Mouse (Mus musculus) embryonic facial prominence, embryonic 11.5 days (tissue): ENCODE measurements around the gene Tmem95. TPM values are rescaled to one million over a fixed set of nuclear protein-coding genes. Genes with fewer than 3 reads are reported as not detected.

ENCODE experiments used
- ATAC-seq: fragments of 200-750 bp; cut with Nextera tagmentation; replicated peaks from 2 replicates; pipeline ENCODE4 v1.8.0; 2017; ENCODE audit warnings: low read depth; ENCODE audit not compliant: insufficient number of reproducible peaks, low FRiP score, low TSS enrichment
- DNase-seq: peaks from one replicate; pipeline ENCODE4 v3.0.0-alpha.2; 2015; ENCODE audit warnings: low spot score
- H3K27ac ChIP-seq: fragments of 300-500 bp; sonication (generic); replicated peaks from 2 replicates; pipeline ENCODE4 v1.5.1; 2014; ENCODE audit warnings: mild to moderate bottlenecking, low read depth, low read length, control low read depth
- H3K27me3 ChIP-seq: fragments of 300-500 bp; sonication (generic); 2 replicates; pipeline ENCODE4 v1.6.1; 2014; ENCODE audit warnings: mild to moderate bottlenecking, low read length, moderate library complexity, mixed read lengths; ENCODE audit not compliant: control insufficient read depth, insufficient read depth
- H3K36me3 ChIP-seq: fragments of 300-500 bp; sonication (generic); replicated peaks from 2 replicates; pipeline ENCODE4 v1.6.1; 2014; ENCODE audit warnings: low read depth, mild to moderate bottlenecking, low read length, moderate library complexity, mixed read lengths; ENCODE audit not compliant: control insufficient read depth, insufficient read depth
- H3K4me1 ChIP-seq: fragments of 300-500 bp; sonication (generic); 2 replicates; pipeline ENCODE4 v1.6.1; 2014; ENCODE audit warnings: low read length, mixed read lengths; ENCODE audit not compliant: control insufficient read depth, insufficient read depth
- H3K4me2 ChIP-seq: fragments of 300-500 bp; sonication (generic); 2 replicates; pipeline ENCODE4 v1.6.1; 2014; ENCODE audit warnings: low read depth, mild to moderate bottlenecking, control low read depth, low read length, moderate library complexity
- H3K4me3 ChIP-seq: fragments of 300-500 bp; sonication (generic); 2 replicates; pipeline ENCODE4 v1.5.1; 2014; ENCODE audit warnings: low read depth, low read length, control low read depth
- H3K9ac ChIP-seq: fragments of 300-500 bp; sonication (generic); replicated peaks from 2 replicates; pipeline ENCODE4 v1.6.1; 2014; ENCODE audit warnings: mild to moderate bottlenecking, control low read depth, low read length
- H3K9me3 ChIP-seq: fragments of 300-500 bp; sonication (generic); replicated peaks from 2 replicates; pipeline ENCODE4 v1.6.1; 2016; ENCODE audit warnings: mild to moderate bottlenecking, low read length, inconsistent platforms, mixed read lengths; ENCODE audit not compliant: control insufficient read depth
- WGBS: fragments of 180-500 bp; shearing (Covaris S2); extraction: QIAGEN DNeasy Blood & Tissue Kit; methylation state at CpG from one replicate; pipeline ENCODE4 v1.1.7; 2014; 5-methylcytosine and 5-hydroxymethylcytosine counted together
- polyA plus RNA-seq: library from polyadenylated mRNA; unstranded; fragments of >200 nt; fragmentation: Nextera tagmentation; extraction: Ambion mirVana; gene quantifications from 2 replicates; pipeline ENCODE4 v1.2.1, GENCODE M21; 2014

Gene Tmem95
- polyA plus RNA-seq, 1 experiment from 2014 or later: not detected

DNA sequence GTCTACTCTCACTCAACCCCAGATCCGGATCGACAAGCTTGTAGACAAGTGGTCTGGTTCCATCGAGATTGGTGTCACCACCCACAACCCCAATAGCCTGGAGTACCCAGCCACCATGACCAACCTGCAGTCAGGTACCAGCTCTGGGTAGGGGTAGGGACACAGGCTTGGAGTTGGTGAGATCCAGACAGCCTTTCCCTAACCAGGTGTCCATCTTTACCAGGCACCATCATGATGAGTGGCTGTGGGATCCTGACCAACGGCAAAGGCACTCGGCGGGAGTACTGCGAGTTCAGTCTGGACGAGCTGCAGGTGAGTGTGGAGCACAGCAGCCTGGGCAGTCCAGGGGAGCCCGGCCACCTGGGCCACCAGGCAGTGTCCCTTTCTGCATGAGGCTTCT, 26.5 kb upstream of the Tmem95 start:
- DNase-seq (no peak), ATAC-seq (no peak)
- H3K4me1 ChIP-seq: peaks cover 4% of the 10 kb centered on the region; the same call in 1 of the 2 replicates
- no peaks in the 10 kb centered on the region for H3K27me3 ChIP-seq
- WGBS: 96% methylated on average over 9 of the region's 9 CpGs
- no peaks in the 10 kb centered on the region for H3K9me3 ChIP-seq
- no peak overlapping the region for H3K4me3 ChIP-seq
- H3K36me3 ChIP-seq: peaks cover 33% of the 10 kb centered on the region
- H3K27ac ChIP-seq: no peak overlapping the region
- no peak overlapping the region for H3K4me2 ChIP-seq
- H3K9ac ChIP-seq: no peak overlapping the region

DNA sequence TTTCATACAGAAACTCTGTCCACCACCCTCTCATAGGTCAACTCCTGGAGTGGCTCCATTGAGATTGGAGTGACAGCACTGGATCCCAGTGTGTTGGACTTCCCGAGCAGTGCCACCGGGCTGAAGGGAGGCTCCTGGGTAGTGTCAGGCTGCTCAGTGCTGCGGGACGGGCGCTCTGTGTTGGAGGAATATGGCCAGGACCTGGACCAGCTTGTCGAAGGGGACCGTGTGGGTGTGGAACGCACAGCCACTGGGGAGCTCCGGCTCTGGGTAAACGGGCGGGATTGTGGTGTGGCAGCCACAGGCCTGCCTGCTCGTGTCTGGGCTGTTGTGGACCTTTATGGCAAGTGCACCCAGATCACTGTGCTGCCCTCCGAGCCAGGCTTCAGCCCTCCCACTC, 25.2 kb upstream of the Tmem95 start:
- Histone ChIP-seq H3K4me3 (peak overlapping the region; percentile 92), H3K4me2 (peak overlapping the region; percentile 95; the same call in 1 of the 2 replicates), H3K4me1 (peaks cover 4% of the 10 kb centered on the region; the same call in 1 of the 2 replicates), H3K27me3 (no peaks in the 10 kb centered on the region), H3K36me3 (peaks cover 28% of the 10 kb centered on the region), H3K9ac (no peak overlapping the region; the same call in 1 of the 2 replicates), H3K27ac (no peak overlapping the region), H3K9me3 (no peaks in the 10 kb centered on the region)
- DNase-seq (no peak), ATAC-seq (no peak)
- 90% methylated on average over 13 of the region's 13 CpGs for WGBS

DNA sequence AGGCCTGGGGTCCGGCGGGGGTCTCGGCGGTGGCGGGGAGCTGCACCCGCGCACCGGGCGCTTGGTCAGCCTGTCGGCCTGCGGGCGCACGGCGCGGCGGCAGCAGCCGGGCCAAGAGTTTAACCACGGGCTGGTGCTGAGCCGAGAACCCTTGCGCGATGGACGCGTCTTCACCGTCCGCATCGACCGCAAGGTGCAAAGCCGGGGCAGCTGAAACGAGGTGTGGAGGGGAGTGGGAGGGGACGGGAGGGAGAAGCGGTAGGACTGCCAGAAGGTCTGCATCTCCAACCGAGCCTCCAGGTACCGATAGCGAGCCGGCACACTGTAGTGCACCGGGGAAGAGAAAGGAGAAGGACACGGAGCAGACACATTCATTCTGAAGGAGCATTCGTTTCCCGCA, 24.2 kb upstream of the Tmem95 start:
- WGBS: under 1% methylated on average over 39 of the region's 39 CpGs
- Histone ChIP-seq H3K4me2 (peak overlapping the region; percentile 95), H3K27me3 (no peaks in the 10 kb centered on the region), H3K9ac (peak overlapping the region; percentile 90), H3K4me3 (peak overlapping the region; percentile 92), H3K27ac (peak overlapping the region; percentile 82), H3K36me3 (peaks cover 21% of the 10 kb centered on the region), H3K4me1 (peaks cover 4% of the 10 kb centered on the region; the same call in 1 of the 2 replicates), H3K9me3 (no peaks in the 10 kb centered on the region)
- no peak for ATAC-seq
- peak; percentile 24 for DNase-seq

GRCm38 (mm10) chr11:69901406-69901846, 23.6 kb upstream of the Tmem95 start:
- peak; percentile 72 for ATAC-seq
- H3K9me3 ChIP-seq: no peaks in the 10 kb centered on the region
- peaks cover 16% of the 10 kb centered on the region for H3K36me3 ChIP-seq
- H3K4me3 ChIP-seq: peak overlapping the region; percentile 92
- peak overlapping the region; percentile 82 for H3K27ac ChIP-seq
- peaks cover 4% of the 10 kb centered on the region; the same call in 1 of the 2 replicates for H3K4me1 ChIP-seq
- DNase-seq: peak; percentile 99
- H3K27me3 ChIP-seq: no peaks in the 10 kb centered on the region
- WGBS: under 1% methylated on average over 42 of the region's 42 CpGs
- H3K9ac ChIP-seq: peak overlapping the region; percentile 98
- H3K4me2 ChIP-seq: peak overlapping the region; percentile 95

DNA sequence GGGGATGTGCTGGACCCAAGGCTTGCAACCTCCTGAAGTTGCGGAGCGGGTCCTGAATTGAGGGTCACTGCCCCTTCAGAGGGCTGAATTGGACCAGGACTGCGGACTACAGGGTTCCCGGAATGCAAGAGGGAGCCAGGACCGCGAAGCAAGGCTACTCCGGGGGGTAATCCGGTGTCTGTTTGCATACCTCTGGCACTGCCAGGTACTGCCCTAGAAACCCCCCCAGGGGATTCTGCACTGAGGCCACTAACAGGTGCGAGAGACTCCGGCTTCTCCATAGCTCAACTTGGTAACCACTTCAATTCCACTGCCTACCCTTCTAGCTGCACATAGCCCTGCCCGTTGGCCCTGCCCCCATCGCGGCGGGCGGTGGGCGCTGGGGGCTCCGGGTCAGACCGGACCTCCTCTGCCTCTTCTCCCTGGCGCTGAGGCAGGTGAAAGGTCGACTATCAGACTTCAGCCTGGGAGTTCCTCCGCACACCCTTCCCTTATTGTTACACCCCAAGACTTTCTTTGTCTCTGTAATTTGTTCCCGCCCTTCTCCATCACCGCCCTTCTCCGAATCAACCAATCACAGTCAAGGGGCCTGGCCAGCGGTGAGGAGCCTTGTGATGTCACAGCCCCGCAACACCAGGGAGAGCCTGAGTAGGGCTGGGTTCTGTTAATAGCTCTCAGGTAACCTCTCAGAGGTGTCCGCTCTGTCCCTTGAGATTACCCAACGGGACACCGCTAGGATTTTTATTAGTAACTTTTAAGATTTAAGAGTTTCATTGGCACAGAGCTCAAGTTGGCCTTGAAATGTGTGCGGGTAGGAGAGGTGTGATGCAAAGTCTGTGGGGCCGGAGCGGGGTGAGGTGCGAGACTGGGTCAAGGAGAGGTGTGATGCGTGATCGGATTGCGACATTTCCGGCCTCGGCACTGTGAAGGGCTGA, 22.9 kb upstream of the Tmem95 start, which contains the start of the genes 2810408A11Rik and Neurl4:
Gene 2810408A11Rik, minus strand, starts transcription at position 517 of the 935 bp plus-strand sequence.
Gene Neurl4, plus strand, starts transcription at position 602 of the 935 bp plus-strand sequence.
- peak within 1 kb of the TSS; percentile 92 for H3K4me3 ChIP-seq
- H3K36me3 ChIP-seq: peaks cover 9% of the 10 kb centered on the region
- H3K27ac ChIP-seq: peak within 1 kb of the TSS; percentile 82
- peaks cover 4% of the 10 kb centered on the region; the same call in 1 of the 2 replicates for H3K4me1 ChIP-seq
- WGBS: under 1% methylated on average over 38 of the region's 38 CpGs
- H3K9ac ChIP-seq: peak within 1 kb of the TSS; percentile 98
- H3K9me3 ChIP-seq: no peaks in the 10 kb centered on the region
- peak; percentile 95 for ATAC-seq
- peak within 1 kb of the TSS; percentile 95 for H3K4me2 ChIP-seq
- DNase-seq: peak; percentile 96
- no peaks in the 10 kb centered on the region for H3K27me3 ChIP-seq

- Histone ChIP-seq H3K4me3 (peak overlapping the region; percentile 92), H3K27me3 (no peaks in the 10 kb centered on the region), H3K36me3 (peaks cover 8% of the 10 kb centered on the region), H3K4me2 (peak overlapping the region; percentile 95), H3K4me1 (peaks cover 4% of the 10 kb centered on the region; the same call in 1 of the 2 replicates), H3K9me3 (no peaks in the 10 kb centered on the region), H3K9ac (peak overlapping the region; percentile 98), H3K27ac (no peak overlapping the region)
- DNase-seq (peak; percentile 43), ATAC-seq (no peak)
- WGBS: 15% methylated on average over 4 of the region's 4 CpGs
Observed at GRCm38 (mm10) chr11:69899870-69900269, 22.1 kb upstream of the Tmem95 start.

DNA sequence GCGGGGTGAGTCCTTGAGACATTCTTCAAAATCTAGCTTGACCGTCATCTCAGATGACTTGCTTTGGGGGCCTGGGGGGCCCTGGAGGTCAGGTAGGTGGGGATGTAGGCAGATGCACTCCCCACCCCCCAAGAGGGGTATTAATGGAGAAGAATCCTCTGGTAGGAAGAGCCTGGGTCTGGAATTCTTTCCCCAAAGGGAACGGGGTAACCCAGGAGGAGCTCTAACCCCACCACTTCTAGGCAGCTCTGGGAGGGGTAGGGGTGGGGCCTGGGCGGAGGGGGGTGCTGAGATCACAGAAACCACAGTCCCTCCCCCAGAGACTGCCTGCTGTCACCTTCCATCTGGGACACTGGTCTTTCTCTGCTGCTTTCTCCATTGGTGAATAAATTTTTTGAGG, 17.5 kb upstream of the Tmem95 start, which contains the start of gene Acap1:
Gene Acap1, minus strand, starts transcription at position 249 of the 400 bp plus-strand sequence.
- DNase-seq (no peak), ATAC-seq (no peak)
- Histone ChIP-seq H3K4me2 (no peak within 1 kb of the TSS), H3K27me3 (no peaks in the 10 kb centered on the region), H3K4me1 (peaks cover 4% of the 10 kb centered on the region; the same call in 1 of the 2 replicates), H3K4me3 (no peak within 1 kb of the TSS), H3K36me3 (no peaks in the 10 kb centered on the region), H3K9me3 (no peaks in the 10 kb centered on the region), H3K27ac (no peak within 1 kb of the TSS), H3K9ac (no peak within 1 kb of the TSS)
- 78% methylated on average over 4 of the region's 4 CpGs for WGBS
